Mouse (Mus musculus): ENCODE measurements around the gene Atxn1. TPM values are rescaled to one million over a fixed set of nuclear protein-coding genes. Genes with fewer than 3 reads are reported as not detected.

Gene Atxn1
- polyA plus RNA-seq, 1 experiment from 2014 or later = 8.2 TPM

- Histone ChIP-seq H3K9ac (no peak overlapping the region), H3K4me3 (no peak overlapping the region), H3K27ac (replicated peaks) (no peak overlapping the region), H3K4me1 (replicated peaks) (peaks cover 12% of the 10 kb centered on the region; the same call in 1 of the 2 replicates), H3K36me3 (no peaks in the 10 kb centered on the region), H3K4me2 (no peak overlapping the region), H3K27me3 (no peaks in the 10 kb centered on the region), H3K9me3 (no peaks in the 10 kb centered on the region)
- WGBS = 91% methylated on average over 8 of the region's 8 CpGs
- ATAC-seq (ENCODE audit: low read depth) = no peak
Observed at GRCm38 (mm10) chr13:45687581-45687980, 277.2 kb downstream of the Atxn1 start.

- Histone ChIP-seq H3K9me3 (no peaks in the 10 kb centered on the region), H3K27me3 (no peaks in the 10 kb centered on the region), H3K4me2 (no peak overlapping the region), H3K4me3 (no peak overlapping the region), H3K4me1 (replicated peaks) (peaks cover 12% of the 10 kb centered on the region; the same call in 1 of the 2 replicates), H3K9ac (no peak overlapping the region), H3K27ac (replicated peaks) (no peak overlapping the region), H3K36me3 (no peaks in the 10 kb centered on the region)
- no peak for ATAC-seq (ENCODE audit: low read depth)
- WGBS = 56% methylated on average over 3 of the region's 3 CpGs
Observed at GRCm38 (mm10) chr13:45686309-45686582, 278.6 kb downstream of the Atxn1 start.

GRCm38 (mm10) chr13:45685575-45686308, 279.1 kb downstream of the Atxn1 start:
- Histone ChIP-seq H3K4me3 (no peak overlapping the region), H3K36me3 (no peaks in the 10 kb centered on the region), H3K27me3 (no peaks in the 10 kb centered on the region), H3K27ac (replicated peaks) (no peak overlapping the region), H3K4me1 (replicated peaks) (peaks cover 12% of the 10 kb centered on the region; the same call in 1 of the 2 replicates), H3K4me2 (no peak overlapping the region), H3K9ac (no peak overlapping the region), H3K9me3 (no peaks in the 10 kb centered on the region)
- ATAC-seq (ENCODE audit: low read depth) = no peak
- 73% methylated on average over 7 of the region's 7 CpGs for WGBS

DNA sequence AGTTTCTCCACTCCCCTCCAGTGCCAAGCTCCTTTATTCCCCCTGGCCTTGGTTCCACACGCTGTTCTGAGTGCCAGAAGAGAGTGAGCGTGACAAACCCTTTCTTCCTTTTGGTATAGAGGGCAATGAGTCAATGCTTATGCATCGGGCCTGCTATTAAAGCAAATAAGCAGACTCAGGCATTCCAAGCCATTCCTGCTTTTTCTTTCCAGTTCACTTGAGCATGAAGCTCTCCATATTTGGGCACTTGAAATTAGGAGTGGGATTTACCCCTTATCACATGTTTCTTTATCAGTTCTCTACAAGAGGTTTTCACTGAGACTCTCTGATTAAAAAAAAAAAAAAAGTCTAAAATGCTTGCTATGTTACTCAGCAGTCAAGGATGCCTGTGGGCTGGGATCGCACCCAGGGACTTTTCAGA, 279.9 kb downstream of the Atxn1 start:
- H3K27me3 ChIP-seq = no peaks in the 10 kb centered on the region
- H3K9ac ChIP-seq = no peak overlapping the region
- no peak overlapping the region for H3K27ac ChIP-seq (replicated peaks)
- H3K4me2 ChIP-seq = no peak overlapping the region
- ATAC-seq (ENCODE audit: low read depth) = no peak
- peaks cover 7% of the 10 kb centered on the region; the same call in 1 of the 2 replicates for H3K4me1 ChIP-seq (replicated peaks)
- WGBS = 60% methylated on average over 4 of the region's 4 CpGs
- no peaks in the 10 kb centered on the region for H3K36me3 ChIP-seq
- H3K9me3 ChIP-seq = no peaks in the 10 kb centered on the region
- no peak overlapping the region for H3K4me3 ChIP-seq

DNA sequence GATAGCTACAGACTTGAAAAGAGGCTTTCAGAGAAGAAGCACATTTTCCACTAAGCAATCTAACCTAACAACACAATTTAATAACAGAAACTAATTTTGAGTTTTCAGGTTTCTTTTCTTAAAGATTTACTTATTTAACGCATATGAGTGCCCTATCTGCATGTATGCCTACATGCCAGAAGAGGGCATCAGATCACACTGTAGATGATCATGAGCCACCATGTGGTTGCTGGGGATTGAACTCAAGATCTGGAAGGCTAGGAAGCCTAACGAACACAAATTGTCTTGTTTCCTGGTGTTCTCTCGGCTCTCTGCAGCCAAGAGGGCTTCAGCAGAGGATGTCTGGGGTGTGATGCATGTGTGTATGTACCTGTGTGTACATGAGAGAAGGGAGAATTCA, 280.8 kb downstream of the Atxn1 start:
- WGBS = 88% methylated on average over 3 of the region's 3 CpGs
- peaks cover 7% of the 10 kb centered on the region; the same call in 1 of the 2 replicates for H3K4me1 ChIP-seq (replicated peaks)
- no peaks in the 10 kb centered on the region for H3K36me3 ChIP-seq
- H3K4me2 ChIP-seq = no peak overlapping the region
- no peak overlapping the region for H3K9ac ChIP-seq
- H3K9me3 ChIP-seq = no peaks in the 10 kb centered on the region
- no peaks in the 10 kb centered on the region for H3K27me3 ChIP-seq
- no peak overlapping the region for H3K4me3 ChIP-seq
- no peak overlapping the region for H3K27ac ChIP-seq (replicated peaks)
- no peak for ATAC-seq (ENCODE audit: low read depth)

DNA sequence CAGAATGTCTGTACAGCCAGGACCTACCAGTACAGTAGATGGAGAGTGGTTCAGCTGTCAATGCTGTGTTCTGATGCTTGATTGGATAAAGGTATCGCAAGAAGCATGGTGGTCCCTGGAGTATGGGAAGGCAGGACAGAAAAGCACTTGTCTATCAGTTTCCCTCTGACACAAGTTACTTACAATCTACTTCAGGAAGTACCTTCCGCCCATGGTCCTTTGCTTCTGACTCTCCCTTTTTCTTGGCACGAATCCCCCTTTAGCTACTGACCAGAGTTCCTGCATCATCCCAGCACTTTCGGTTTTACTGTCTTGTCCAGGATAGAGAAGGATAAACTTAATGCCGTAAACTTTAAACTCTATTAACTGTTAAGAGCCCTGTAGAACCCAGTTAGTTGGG, 283.6 kb downstream of the Atxn1 start:
- Histone ChIP-seq H3K4me1 (replicated peaks) (peaks cover 5% of the 10 kb centered on the region; the same call in 1 of the 2 replicates), H3K27ac (replicated peaks) (no peak overlapping the region), H3K9me3 (no peaks in the 10 kb centered on the region), H3K4me2 (no peak overlapping the region), H3K4me3 (no peak overlapping the region), H3K9ac (no peak overlapping the region), H3K27me3 (no peaks in the 10 kb centered on the region), H3K36me3 (no peaks in the 10 kb centered on the region)
- no peak for ATAC-seq (ENCODE audit: low read depth)
- WGBS = 86% methylated on average over 5 of the region's 5 CpGs

DNA sequence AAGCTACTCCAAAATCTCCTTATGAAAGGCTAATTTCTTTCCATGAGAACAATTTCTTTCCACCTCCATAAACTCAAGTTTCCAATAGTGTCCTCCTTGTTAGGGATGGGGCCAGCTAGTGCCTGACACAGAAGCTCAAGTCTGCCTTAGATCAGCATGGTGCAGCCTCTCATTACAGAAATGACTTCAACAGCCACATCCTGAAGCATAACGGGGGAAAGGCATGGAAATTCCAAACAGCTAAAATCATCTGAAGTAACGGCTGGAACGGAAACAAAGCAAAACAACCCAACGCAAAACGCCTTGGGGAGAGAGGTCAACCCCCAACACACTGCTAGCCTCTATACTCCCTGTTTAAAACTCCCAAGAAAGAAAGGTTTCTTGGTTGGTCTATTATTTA, 284.2 kb downstream of the Atxn1 start:
- Histone ChIP-seq H3K9ac (no peak overlapping the region), H3K9me3 (no peaks in the 10 kb centered on the region), H3K4me3 (no peak overlapping the region), H3K27me3 (no peaks in the 10 kb centered on the region), H3K27ac (replicated peaks) (no peak overlapping the region), H3K4me2 (no peak overlapping the region), H3K36me3 (no peaks in the 10 kb centered on the region), H3K4me1 (replicated peaks) (no peaks in the 10 kb centered on the region)
- no peak for ATAC-seq (ENCODE audit: low read depth)
- 61% methylated on average over 5 of the region's 5 CpGs for WGBS

- 100% methylated on average over 1 of the region's 1 CpGs for WGBS
- no peaks in the 10 kb centered on the region for H3K27me3 ChIP-seq
Observed at GRCm38 (mm10) chr13:45679096-45679495, 285.7 kb downstream of the Atxn1 start.

DNA sequence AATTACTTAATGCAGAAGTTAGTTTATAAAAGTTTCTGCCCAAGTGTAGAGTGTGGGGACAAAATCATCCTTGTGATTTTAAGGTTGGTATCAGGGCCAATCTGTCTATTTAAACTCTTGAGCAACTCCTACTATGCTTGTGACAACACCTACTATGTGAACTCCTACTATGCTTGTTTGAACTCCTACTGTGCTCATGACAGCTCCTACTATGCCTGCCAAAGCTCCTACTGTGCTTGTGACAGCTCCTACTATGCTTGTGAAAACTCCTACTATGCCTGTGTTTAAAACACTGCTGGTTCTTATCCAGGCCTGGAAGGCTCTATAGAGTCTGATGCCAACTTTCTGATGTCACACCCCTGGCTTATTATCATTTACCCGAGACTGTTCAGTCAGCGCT, 292.2 kb downstream of the Atxn1 start:
- no peak overlapping the region for H3K9ac ChIP-seq
- H3K4me2 ChIP-seq = no peak overlapping the region
- no peaks in the 10 kb centered on the region for H3K9me3 ChIP-seq
- H3K36me3 ChIP-seq = no peaks in the 10 kb centered on the region
- WGBS = 83% methylated on average over 2 of the region's 2 CpGs
- no peak for ATAC-seq (ENCODE audit: low read depth)
- H3K27ac ChIP-seq (replicated peaks) = no peak overlapping the region
- no peak overlapping the region for H3K4me3 ChIP-seq
- H3K27me3 ChIP-seq = no peaks in the 10 kb centered on the region
- H3K4me1 ChIP-seq (replicated peaks) = no peaks in the 10 kb centered on the region

More at GRCm38 (mm10) chr13:45679096-45679495, 285.7 kb downstream of the Atxn1 start:
- Histone ChIP-seq H3K9ac (no peak overlapping the region), H3K27ac (replicated peaks) (no peak overlapping the region), H3K4me1 (replicated peaks) (no peaks in the 10 kb centered on the region), H3K4me2 (no peak overlapping the region), H3K36me3 (no peaks in the 10 kb centered on the region), H3K9me3 (no peaks in the 10 kb centered on the region), H3K4me3 (no peak overlapping the region)
- ATAC-seq (ENCODE audit: low read depth) = no peak

GRCm38 (mm10) chr13:45669969-45670368, 294.8 kb downstream of the Atxn1 start:
- H3K9ac ChIP-seq = no peak overlapping the region
- no peaks in the 10 kb centered on the region for H3K9me3 ChIP-seq
- H3K27me3 ChIP-seq = no peaks in the 10 kb centered on the region
- no peak overlapping the region for H3K4me3 ChIP-seq
- no peak overlapping the region for H3K27ac ChIP-seq (replicated peaks)
- WGBS = 79% methylated on average over 11 of the region's 11 CpGs
- H3K4me2 ChIP-seq = no peak overlapping the region
- no peaks in the 10 kb centered on the region for H3K4me1 ChIP-seq (replicated peaks)
- no peak for ATAC-seq (ENCODE audit: low read depth)
- no peaks in the 10 kb centered on the region for H3K36me3 ChIP-seq

DNA sequence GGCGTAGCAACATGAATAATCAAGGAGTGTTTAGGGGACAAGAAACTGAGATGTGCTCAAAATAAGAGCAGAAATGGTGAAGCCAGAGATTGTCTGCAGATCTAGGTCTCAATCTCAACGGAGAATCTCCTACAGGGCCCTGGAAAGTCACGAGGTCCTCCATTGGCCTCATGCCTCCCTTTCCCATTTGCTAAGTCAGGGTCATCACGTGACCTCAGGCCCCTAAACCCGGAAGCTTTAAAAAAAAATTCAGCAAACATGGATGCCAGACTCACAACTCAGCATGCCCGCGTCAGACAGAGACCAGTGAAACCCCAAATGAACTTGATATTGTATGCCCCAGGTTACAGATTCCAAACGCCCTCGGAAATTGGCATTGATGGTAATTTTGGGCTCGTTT, 302.0 kb downstream of the Atxn1 start:
- no peak overlapping the region for H3K9ac ChIP-seq
- H3K36me3 ChIP-seq = no peaks in the 10 kb centered on the region
- H3K9me3 ChIP-seq = no peaks in the 10 kb centered on the region
- ATAC-seq (ENCODE audit: low read depth) = no peak
- H3K27me3 ChIP-seq = no peaks in the 10 kb centered on the region
- 0 out of 2 replicates have a peak, but pooled peaks cover 14% of the 10 kb centered on the region for H3K4me1 ChIP-seq (replicated peaks)
- 92% methylated on average over 10 of the region's 10 CpGs for WGBS
- no peak overlapping the region for H3K4me2 ChIP-seq
- no peak overlapping the region for H3K27ac ChIP-seq (replicated peaks)
- no peak overlapping the region for H3K4me3 ChIP-seq

DNA sequence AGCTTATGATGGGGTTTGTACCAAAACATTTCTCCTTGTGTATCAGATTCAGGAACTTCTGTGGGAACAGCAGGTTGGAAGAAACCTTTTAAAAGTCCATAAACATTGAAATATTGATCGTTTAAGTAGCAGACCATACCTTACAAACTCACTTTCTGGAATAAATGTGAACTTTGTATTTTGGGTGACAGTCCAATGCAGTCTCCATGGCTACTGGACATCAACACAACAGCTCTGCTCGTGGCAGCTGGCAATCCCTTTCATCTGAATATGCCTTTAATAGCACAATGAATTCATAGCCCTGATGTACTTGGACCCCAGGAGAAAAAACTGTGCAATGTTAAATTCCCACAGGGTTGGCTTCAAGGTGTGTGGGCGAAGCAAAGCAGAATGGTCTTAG, 302.6 kb downstream of the Atxn1 start:
- Histone ChIP-seq H3K9me3 (no peaks in the 10 kb centered on the region), H3K36me3 (no peaks in the 10 kb centered on the region), H3K4me2 (no peak overlapping the region), H3K9ac (no peak overlapping the region), H3K4me3 (no peak overlapping the region), H3K4me1 (replicated peaks) (0 out of 2 replicates have a peak, but pooled peaks cover 14% of the 10 kb centered on the region), H3K27me3 (no peaks in the 10 kb centered on the region), H3K27ac (replicated peaks) (no peak overlapping the region)
- ATAC-seq (ENCODE audit: low read depth) = no peak
- 62% methylated on average over 3 of the region's 3 CpGs for WGBS

All from neural tube, embryonic 13.5 days (tissue).